Mouse (Mus musculus): Measurements from ENCODE around the gene Mybpc2. TPM values are rescaled to one million over a fixed set of nuclear protein-coding genes. Genes with fewer than 3 reads are reported as not detected.
A peak's percentile ranks its signal among the peaks of the same experiment; 100 is the strongest.

Mybpc2 gene
- total and polyA plus RNA-seq, 3 experiments: 2.0 to 8.3 (median 5.0) TPM

DNA sequence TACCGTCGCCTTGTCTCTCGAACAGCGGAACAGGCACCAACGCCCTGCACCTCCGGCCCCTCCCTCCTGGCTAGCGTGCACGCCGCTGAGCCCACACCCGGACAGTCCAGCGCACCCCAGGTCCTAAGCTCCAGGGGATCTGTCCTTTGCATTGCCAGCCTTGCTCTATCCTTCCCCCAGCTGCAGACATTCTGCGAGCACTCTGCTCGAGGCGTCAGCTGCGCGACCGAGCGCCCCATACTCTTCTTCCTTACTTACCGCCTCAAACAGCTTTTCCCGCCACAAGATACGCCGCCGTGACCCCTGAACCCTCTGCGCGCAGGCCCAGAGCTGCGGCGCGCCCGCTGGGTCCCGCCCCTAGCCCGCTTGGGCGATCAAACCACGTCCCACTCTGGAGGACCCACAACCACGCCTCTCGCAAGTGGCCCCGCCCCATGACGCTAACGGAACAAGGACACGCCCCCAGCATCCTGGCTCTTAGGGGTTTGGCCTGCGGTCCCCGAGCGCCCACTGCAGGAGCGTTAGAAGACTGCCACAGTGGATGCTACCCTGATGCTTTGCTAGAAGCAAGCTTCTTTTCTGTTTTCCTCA lies 24.1 kb upstream of the Mybpc2 start, which contains the start of gene Pold1 (continued):
- TF ChIP-seq IRF4 (IDR thresholded peaks at IDR 0.05; ENCODE audit: low read depth, low read length): peak; percentile 45
- TF ChIP-seq RAD21 (IDR thresholded peaks at IDR 0.05; ENCODE audit: low read depth, low read length): peak; percentile 99
- peak; percentile 76 for TF ChIP-seq MYC (IDR thresholded peaks at IDR 0.05; ENCODE audit: low read depth, low read length)
- no peak for TF ChIP-seq USF2 (conservative IDR thresholded peaks at IDR 0.05; ENCODE audit: low read depth, low read length)
- TF ChIP-seq EP300 (IDR thresholded peaks at IDR 0.05; ENCODE audit: low read length): no peak
- peak; percentile 99 for TF ChIP-seq SMC3 (IDR thresholded peaks at IDR 0.05; ENCODE audit: low read depth, low read length)
- peak; percentile 85 for TF ChIP-seq SIN3A (IDR thresholded peaks at IDR 0.05; ENCODE audit: low read length)
- no peak for TF ChIP-seq JUND (conservative IDR thresholded peaks at IDR 0.05; ENCODE audit: low read depth, low read length)
- TF ChIP-seq RCOR1 (conservative IDR thresholded peaks at IDR 0.05; ENCODE audit: low read depth, low read length): 0 out of 2 replicates have a peak, but pooled peaks have one; percentile 24
- TF ChIP-seq MEF2A (IDR thresholded peaks at IDR 0.05; ENCODE audit: borderline replicate concordance, low read depth, low read length): peak; percentile 73
- peak; percentile 56 for TF ChIP-seq ZMIZ1 (IDR thresholded peaks at IDR 0.05; ENCODE audit: low read depth, low read length)

DNA sequence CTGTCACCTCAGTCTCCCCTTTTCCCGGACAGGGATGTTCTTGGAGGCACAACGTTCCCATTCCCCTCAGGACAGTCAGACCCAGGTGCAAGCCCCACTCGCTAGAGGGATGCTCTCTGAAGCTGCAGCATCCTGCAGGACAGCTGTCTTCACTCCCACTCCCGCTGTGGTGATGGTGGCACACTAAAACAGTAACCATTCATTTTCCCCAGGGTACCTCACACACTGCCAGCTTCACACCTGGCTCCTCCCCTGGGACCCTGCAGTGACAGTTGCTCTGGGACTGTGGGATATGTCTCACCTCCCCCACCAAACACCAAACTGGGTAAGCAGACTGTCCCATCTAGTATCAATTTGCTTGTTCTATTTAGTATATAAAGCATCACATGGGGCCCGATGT lies 23.3 kb upstream of the Mybpc2 start:
- H3K27me3 ChIP-seq (replicated peaks): no peaks in the 10 kb centered on the region
- in situ Hi-C loops (cut with MboI; ENCODE audit: low pct_ligation_motif_present, low pct_unique_long_range_greater_than_20kb, low sequenced_read_pairs) (no loop called here), dilution Hi-C loops (cut with MboI; ENCODE audit: extremely low pct_ligation_motif_present, extremely low pct_unique_long_range_greater_than_20kb, low sequenced_read_pairs) (no loop called here)
- peak; percentile 90 for DNase-seq (ENCODE audit: extremely low read depth)
- peaks cover 12 to 49% of the 10 kb centered on the region in 2 experiments for H3K4me1 ChIP-seq (ENCODE audit: control insufficient read depth in 1 of 2, insufficient read depth in 2 of 2)
- peak overlapping the region; percentile 79; the same call in 1 of the 2 replicates for H3K9ac ChIP-seq (ENCODE audit: insufficient read depth, low read depth)
- peak overlapping the region; percentile 52 for H3K4me2 ChIP-seq (ENCODE audit: insufficient read depth, low read depth, poor library complexity, severe bottlenecking)
- H3K9me3 ChIP-seq (replicated peaks; ENCODE audit: low read length): peaks cover 3% of the 10 kb centered on the region
- H3K79me2 ChIP-seq (replicated peaks; ENCODE audit: control insufficient read depth, extremely low read depth, insufficient read depth, poor library complexity, severe bottlenecking): peaks cover 10% of the 10 kb centered on the region; the same call in 1 of the 2 replicates
- peak overlapping the region; percentile 41 to 82 (median 70) for H3K4me3 ChIP-seq (replicated peaks in 1 of 3; ENCODE audit: low read depth in 2 of 3, low read length in 2 of 3, poor library complexity in 1 of 3)
- peaks cover 37 to 63% of the 10 kb centered on the region in 2 experiments for H3K36me3 ChIP-seq (replicated peaks in 1 of 2; ENCODE audit: control insufficient read depth in 1 of 2, insufficient read depth in 1 of 2, low read length in 1 of 2)
- peak overlapping the region; percentile 4; the same call in 1 of the 2 replicates for H3K27ac ChIP-seq (ENCODE audit: insufficient read depth, low read depth)
- TF ChIP-seq MAZ (IDR thresholded peaks at IDR 0.05; ENCODE audit: low read depth, low read length) (no peak), ETS1 (conservative IDR thresholded peaks at IDR 0.05; ENCODE audit: low read depth, low read length) (peak; percentile 91), JUND (conservative IDR thresholded peaks at IDR 0.05; ENCODE audit: low read depth, low read length) (no peak), USF2 (conservative IDR thresholded peaks at IDR 0.05; ENCODE audit: low read depth, low read length) (no peak), POLR2A (IDR thresholded peaks at IDR 0.05; ENCODE audit: low read depth, low read length) (peak; percentile 16; the same call in 1 of the 2 replicates), RAD21 (IDR thresholded peaks at IDR 0.05; ENCODE audit: low read depth, low read length) (peak; percentile 6; the same call in 1 of the 2 replicates), MAFK (IDR thresholded peaks at IDR 0.05; ENCODE audit: insufficient replicate concordance, low read length) (no peak), CHD1 (IDR thresholded peaks at IDR 0.05; ENCODE audit: low read depth, low read length) (no peak), IRF4 (IDR thresholded peaks at IDR 0.05; ENCODE audit: low read depth, low read length) (peak; percentile 86), NRF1 (IDR thresholded peaks at IDR 0.05; ENCODE audit: low read depth, low read length) (no peak), RCOR1 (conservative IDR thresholded peaks at IDR 0.05; ENCODE audit: low read depth, low read length) (peak; percentile 62; the same call in 1 of the 2 replicates), USF1 (IDR thresholded peaks at IDR 0.05; ENCODE audit: low read depth, low read length) (no peak), ZNF384 (IDR thresholded peaks at IDR 0.05; ENCODE audit: low read depth, low read length) (no peak), ZC3H11A (IDR thresholded peaks at IDR 0.05; ENCODE audit: low read depth, low read length) (no peak), TCF12 (IDR thresholded peaks at IDR 0.05; ENCODE audit: low read depth, low read length) (peak; percentile 97), JUN (IDR thresholded peaks at IDR 0.05; ENCODE audit: insufficient read depth, low read depth, low read length) (no peak), MAX (IDR thresholded peaks at IDR 0.05; ENCODE audit: low read length) (no peak), ZMIZ1 (IDR thresholded peaks at IDR 0.05; ENCODE audit: low read depth, low read length) (peak; percentile 52; the same call in 1 of the 2 replicates), MXI1 (IDR thresholded peaks at IDR 0.05; ENCODE audit: low read depth, low read length) (no peak), MEF2A (IDR thresholded peaks at IDR 0.05; ENCODE audit: borderline replicate concordance, low read depth, low read length) (peak; percentile 76; the same call in 1 of the 2 replicates), GABPA (IDR thresholded peaks at IDR 0.05; ENCODE audit: insufficient replicate concordance, low read depth, low read length) (no peak), POLR2AphosphoS2 (IDR thresholded peaks at IDR 0.05; ENCODE audit: low read depth, low read length) (no peak), SIN3A (IDR thresholded peaks at IDR 0.05; ENCODE audit: low read length) (0 out of 2 replicates have a peak, but pooled peaks have one; percentile 48), NELFE (IDR thresholded peaks at IDR 0.05; ENCODE audit: low read depth, low read length) (no peak), ZKSCAN1 (IDR thresholded peaks at IDR 0.05; ENCODE audit: borderline replicate concordance, low read depth, low read length) (no peak), ELF1 (IDR thresholded peaks at IDR 0.05; ENCODE audit: low read depth, low read length) (no peak), PAX5 (IDR thresholded peaks at IDR 0.05; ENCODE audit: low read length) (no peak), EP300 (IDR thresholded peaks at IDR 0.05; ENCODE audit: low read length) (peak; percentile 92), HCFC1 (IDR thresholded peaks at IDR 0.05; ENCODE audit: low read depth, low read length) (no peak), TBP (conservative IDR thresholded peaks at IDR 0.05; ENCODE audit: low read depth, low read length) (no peak), MYC (IDR thresholded peaks at IDR 0.05; ENCODE audit: low read depth, low read length) (no peak), UBTF (IDR thresholded peaks at IDR 0.05; ENCODE audit: low read depth, low read length) (no peak), CHD2 (IDR thresholded peaks at IDR 0.05; ENCODE audit: low read length) (peak; percentile 70; the same call in 1 of the 2 replicates)
